Mouse (Mus musculus): ENCODE data around the gene Rngtt. TPM values are rescaled to one million over a fixed set of nuclear protein-coding genes. Genes with fewer than 3 reads are reported as not detected.

The Rngtt gene
- polyA plus RNA-seq, 1 experiment from 2014 or later: 11.0 TPM

DNA sequence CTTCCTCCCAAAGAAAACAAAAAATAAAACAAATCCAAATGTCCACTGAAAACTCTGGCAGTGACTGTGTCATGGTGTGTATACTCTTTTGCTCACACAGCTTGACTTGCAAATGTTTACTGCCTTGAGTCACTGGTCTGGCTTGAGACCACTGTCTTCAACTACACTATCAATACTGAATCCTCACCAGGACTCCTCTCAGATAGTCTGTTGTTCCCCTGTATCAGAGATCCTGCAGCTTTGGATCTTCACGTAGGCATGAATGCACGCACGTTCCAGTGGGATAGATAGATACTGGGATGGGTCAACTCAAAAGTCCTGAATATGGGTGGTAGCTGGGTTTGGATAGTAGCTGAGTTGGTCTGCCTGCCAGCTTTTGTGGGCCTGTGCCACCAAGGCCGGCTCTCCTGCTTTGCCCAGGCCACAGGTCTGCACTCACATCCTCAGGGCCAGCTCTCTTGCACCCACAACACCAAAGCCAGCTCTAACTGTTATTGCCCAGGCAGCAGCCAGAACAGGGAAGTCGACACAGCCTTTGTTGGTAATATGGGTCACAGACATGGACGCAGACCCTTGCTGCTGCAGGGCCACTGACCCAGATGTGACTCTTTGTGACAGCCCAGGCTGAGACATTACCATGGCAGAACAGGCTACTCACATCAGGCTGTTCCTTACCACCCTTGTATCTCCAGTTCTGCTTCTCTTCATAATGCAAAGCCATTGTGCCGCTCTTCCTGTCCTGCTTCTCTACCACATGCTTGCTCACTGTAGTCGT lies 168.1 kb downstream of the Rngtt start:
- POLR2A ChIA-PET: no interaction called here
- in situ Hi-C loops (cut with MboI; ENCODE audit: low pct_unique_long_range_greater_than_20kb): no loop called here
- CTCF ChIA-PET: no interaction called here

DNA sequence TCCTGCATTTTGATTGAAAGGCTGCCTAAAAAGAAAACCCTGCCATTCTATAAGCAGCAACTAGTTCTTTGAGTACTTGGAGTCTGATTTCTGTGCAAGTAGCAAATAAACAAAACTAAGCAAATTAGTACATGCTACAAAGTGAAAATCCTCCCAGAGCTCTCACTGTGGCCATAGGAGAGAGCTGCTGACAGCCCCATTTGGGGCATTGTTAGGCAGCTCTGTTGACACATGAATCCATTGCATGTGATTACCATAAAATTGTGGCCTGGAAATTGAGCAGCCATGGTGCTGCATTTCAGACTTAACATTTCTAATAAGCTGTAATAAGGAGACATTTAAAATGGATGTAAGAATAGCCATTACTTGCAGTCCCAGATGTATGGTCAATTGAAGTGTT lies 171.6 kb downstream of the Rngtt start:
- no peak for ATAC-seq
- POLR2A ChIA-PET: no interaction called here
- CTCF ChIA-PET: interaction anchor here (1.1 kb wide), 1 partner anchor 10 kb away, joined by 4 read pairs; no protein-coding TSS in a partner anchor
- no peak for TF ChIP-seq CTCF (IDR thresholded peaks at IDR 0.05)
- DNase-seq (ENCODE audit: low read depth, low spot score): no peak
- in situ Hi-C loops (cut with MboI; ENCODE audit: low pct_unique_long_range_greater_than_20kb): no loop called here
- H3K27me3 ChIP-seq: no peaks in the 10 kb centered on the region

More for the DNA sequence above, 168.1 kb downstream of the Rngtt start:
- ATAC-seq (no peak), DNase-seq (ENCODE audit: low read depth, low spot score) (no peak)
- no peak for TF ChIP-seq CTCF (IDR thresholded peaks at IDR 0.05)
- no peaks in the 10 kb centered on the region for H3K27me3 ChIP-seq

DNA sequence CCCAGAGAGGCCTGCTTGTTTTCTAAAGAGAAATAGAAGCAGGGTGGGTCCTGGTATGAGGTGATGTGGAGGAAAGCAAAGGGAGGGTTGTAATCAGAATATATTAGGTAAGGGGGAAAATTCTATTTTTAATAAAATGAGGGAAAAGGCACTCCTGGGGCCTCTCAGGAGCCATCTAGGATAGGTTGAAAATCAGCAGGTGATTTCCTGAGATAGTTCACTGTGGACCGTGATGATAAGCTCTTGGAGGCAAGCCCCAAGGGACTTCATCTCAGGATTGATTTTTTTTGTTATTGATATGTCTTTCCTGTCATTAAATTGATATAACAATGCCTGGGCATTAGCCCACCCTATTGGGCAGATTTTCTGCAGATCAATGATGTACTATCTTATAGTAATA lies 175.9 kb downstream of the Rngtt start:
- ChIA-PET POLR2A (no interaction called here), CTCF (no interaction called here)
- ATAC-seq (no peak), DNase-seq (ENCODE audit: low read depth, low spot score) (no peak)
- no peaks in the 10 kb centered on the region for H3K27me3 ChIP-seq
- TF ChIP-seq CTCF (IDR thresholded peaks at IDR 0.05): no peak
- in situ Hi-C loops (cut with MboI; ENCODE audit: low pct_unique_long_range_greater_than_20kb): no loop called here

DNA sequence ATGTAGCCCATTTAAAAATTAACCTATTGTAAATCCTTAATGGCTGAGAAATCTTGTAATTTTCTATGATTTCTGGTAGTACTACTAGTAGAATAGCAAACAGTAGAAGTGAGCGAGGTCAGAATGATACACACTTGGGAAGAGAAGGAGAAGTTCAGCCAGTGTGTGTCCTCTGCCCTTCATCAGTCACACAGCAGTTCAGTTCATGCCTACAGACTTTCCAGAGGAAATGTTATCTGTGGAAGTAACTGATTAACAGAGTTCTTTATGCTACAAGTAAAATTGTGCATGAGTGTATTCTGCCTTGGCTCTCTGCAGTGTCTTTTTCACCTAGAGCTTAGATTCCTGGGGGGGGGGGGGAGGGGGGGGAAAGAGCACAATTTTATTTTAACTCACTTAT lies 181.0 kb downstream of the Rngtt start:
- no peak for ATAC-seq
- in situ Hi-C loops (cut with MboI; ENCODE audit: low pct_unique_long_range_greater_than_20kb): no loop called here
- CTCF ChIA-PET: interaction anchor here (1.8 kb wide), 1 partner anchor 9 kb away, joined by 4 read pairs; no protein-coding TSS in a partner anchor

DNA sequence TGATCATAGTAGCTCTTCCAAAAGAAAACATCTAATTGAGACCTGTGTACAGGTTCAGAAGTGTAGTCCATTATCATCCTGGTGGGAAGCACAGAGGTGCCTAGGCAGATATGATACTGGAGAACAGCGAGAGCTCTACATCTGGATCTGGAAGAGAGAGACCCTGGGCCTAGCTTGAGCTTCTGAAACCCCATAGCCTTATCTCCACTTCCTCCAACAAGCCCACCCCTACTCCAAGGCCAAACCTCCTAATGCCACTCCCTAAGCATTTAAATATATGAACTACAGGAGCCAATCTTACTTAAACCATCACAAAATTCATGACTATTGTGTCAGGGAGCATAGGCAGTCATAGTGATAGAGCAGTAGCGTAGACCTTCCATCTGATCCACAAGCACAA lies 184.3 kb downstream of the Rngtt start:
- in situ Hi-C loops (cut with MboI; ENCODE audit: low pct_unique_long_range_greater_than_20kb): no loop called here
- no peak for DNase-seq (ENCODE audit: low read depth, low spot score)
- no peak for ATAC-seq
- H3K27me3 ChIP-seq: no peaks in the 10 kb centered on the region
- ChIA-PET POLR2A (no interaction called here), CTCF (no interaction called here)
- TF ChIP-seq CTCF (IDR thresholded peaks at IDR 0.05): no peak

More for the DNA sequence above, 181.0 kb downstream of the Rngtt start:
- POLR2A ChIA-PET: no interaction called here
- H3K27me3 ChIP-seq: no peaks in the 10 kb centered on the region
- no peak for DNase-seq (ENCODE audit: low read depth, low spot score)
- no peak for TF ChIP-seq CTCF (IDR thresholded peaks at IDR 0.05)

DNA sequence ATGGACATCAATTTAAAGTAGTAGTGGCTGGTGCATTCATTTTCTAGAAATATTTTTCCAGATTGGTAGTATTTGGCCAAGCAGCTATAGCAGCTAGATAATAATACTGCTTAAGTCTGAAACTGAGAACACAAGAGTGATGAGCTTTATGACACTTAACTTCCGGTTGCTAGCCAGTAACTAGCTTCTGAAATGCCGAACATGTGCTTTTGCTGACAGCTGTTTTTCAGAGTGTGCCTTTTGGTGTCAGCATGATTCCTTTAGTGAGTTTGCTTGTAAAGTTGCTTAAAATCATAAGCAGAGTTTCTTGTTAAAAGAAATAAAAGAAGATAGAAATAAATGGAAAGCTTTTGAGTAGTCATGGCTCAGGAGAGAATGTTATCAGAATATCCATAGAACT lies 186.9 kb downstream of the Rngtt start:
- DNase-seq (ENCODE audit: low read depth, low spot score) (no peak), ATAC-seq (no peak)
- TF ChIP-seq CTCF (IDR thresholded peaks at IDR 0.05): no peak
- no peaks in the 10 kb centered on the region for H3K27me3 ChIP-seq
- CTCF ChIA-PET: interaction anchor here (1.4 kb wide), 1 partner anchor 12 kb away, joined by 3 read pairs; no protein-coding TSS in a partner anchor
- in situ Hi-C loops (cut with MboI; ENCODE audit: low pct_unique_long_range_greater_than_20kb): no loop called here
- POLR2A ChIA-PET: interaction anchor here (0.5 kb wide), 1 partner anchor 8 kb away, joined by 4 read pairs; no protein-coding TSS in a partner anchor

DNA sequence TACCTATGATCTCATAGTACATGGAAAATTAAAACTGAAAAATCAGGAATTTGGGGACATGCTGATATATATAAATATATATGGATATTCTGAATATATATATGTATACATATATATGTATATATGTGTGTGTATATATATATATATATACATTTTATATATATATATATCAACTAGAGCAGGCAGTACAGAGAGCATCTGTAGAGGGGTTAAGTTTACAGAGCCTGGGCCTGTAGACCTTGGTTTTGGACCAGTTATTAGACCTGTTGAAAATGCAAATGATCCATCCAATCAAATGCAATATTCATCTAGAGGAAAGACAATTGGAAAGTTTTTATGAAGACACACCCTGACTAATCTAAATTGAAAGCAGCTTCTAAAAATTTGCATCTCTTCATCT lies 187.5 kb downstream of the Rngtt start:
- in situ Hi-C loops (cut with MboI; ENCODE audit: low pct_unique_long_range_greater_than_20kb): no loop called here
- no peak for TF ChIP-seq CTCF (IDR thresholded peaks at IDR 0.05)
- no peaks in the 10 kb centered on the region for H3K27me3 ChIP-seq
- CTCF ChIA-PET: interaction anchor here (1.0 kb wide), 1 partner anchor 9 kb away, joined by 3 read pairs; no protein-coding TSS in a partner anchor
- ATAC-seq (no peak), DNase-seq (ENCODE audit: low read depth, low spot score) (no peak)
- POLR2A ChIA-PET: no interaction called here

DNA sequence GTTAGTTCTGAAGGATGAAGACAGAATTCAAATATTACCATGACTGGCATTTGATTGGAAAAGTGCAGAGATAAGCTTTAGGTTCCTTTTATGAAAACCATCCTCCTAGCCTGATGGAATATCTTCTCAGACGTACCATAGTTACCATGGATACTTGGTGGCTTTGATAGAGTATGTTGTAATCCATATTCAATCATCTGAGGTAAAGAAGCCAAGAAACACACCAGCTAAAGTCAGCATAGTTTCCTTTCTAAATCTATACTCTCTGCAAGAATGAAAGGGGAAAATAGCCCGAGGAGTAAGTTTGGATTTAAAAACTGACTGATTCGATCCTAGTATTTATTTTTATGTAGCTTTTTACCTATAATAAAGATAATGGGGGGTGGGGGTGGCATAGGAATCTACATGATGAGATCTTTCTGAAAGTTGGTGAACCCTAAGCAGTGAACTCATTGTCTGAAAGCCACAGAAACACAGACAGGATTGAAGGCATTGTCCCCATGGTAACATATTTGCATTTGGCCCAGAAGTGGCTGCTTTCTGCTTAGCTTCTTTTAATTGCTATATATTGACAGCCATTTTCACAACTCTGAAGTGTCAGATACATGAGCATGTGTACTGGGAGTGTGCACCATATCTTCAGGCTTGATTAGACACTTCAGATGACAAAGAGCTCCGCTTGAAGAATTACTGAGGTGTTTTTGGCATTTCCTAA lies 188.2 kb downstream of the Rngtt start:
- DNase-seq (ENCODE audit: low read depth, low spot score) (no peak), ATAC-seq (no peak)
- CTCF ChIA-PET: interaction anchor here (1.0 kb wide), 1 partner anchor 9 kb away, joined by 3 read pairs; no protein-coding TSS in a partner anchor
- H3K27me3 ChIP-seq: no peaks in the 10 kb centered on the region
- no peak for TF ChIP-seq CTCF (IDR thresholded peaks at IDR 0.05)
- in situ Hi-C loops (cut with MboI; ENCODE audit: low pct_unique_long_range_greater_than_20kb): no loop called here
- POLR2A ChIA-PET: no interaction called here

DNA sequence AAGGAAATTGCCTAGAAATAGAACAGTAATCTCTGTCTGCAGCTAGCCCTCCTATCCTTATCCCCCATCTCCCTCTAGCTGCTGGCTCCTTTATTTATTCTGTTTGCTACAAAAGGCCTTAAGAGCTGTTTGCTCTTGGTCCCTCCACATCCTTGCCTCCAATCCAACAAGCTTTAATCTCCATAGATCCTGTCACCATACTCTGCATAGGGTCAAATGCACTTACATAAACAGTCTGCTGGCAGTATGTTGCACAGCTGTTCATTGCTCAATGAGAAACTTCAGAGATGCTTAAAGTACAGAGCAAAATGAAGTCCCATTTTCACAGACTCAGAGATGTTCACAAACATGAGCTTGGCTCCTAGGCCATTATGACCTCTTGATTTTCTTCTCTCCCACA lies 196.5 kb downstream of the Rngtt start:
- CTCF ChIA-PET: interaction anchor here (1.1 kb wide), 1 partner anchor 9 kb away, joined by 3 read pairs; no protein-coding TSS in a partner anchor
- DNase-seq (ENCODE audit: low read depth, low spot score): no peak
- POLR2A ChIA-PET: no interaction called here
- H3K27me3 ChIP-seq: no peaks in the 10 kb centered on the region
- ATAC-seq: no peak
- no peak for TF ChIP-seq CTCF (IDR thresholded peaks at IDR 0.05)
- in situ Hi-C loops (cut with MboI; ENCODE audit: low pct_unique_long_range_greater_than_20kb): no loop called here

DNA sequence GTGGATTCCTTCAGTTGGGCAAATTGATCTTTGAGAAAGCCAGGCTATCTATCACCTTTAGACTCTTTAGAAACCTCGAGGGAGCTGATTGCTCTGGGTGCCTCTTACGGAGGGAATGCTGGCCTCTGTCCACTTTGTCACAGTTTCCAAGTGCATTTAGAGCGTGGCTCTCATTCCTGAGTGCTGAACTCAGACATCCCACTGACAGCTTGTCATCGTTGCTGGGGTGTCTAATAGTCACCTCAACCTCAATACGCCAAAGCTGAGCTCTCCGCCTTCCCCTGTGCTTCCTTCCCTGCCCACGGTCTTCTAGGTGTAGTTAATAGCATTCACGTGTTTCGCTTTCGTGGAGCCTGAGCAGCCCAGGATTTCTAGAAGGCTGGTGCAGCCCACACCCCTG lies 200.4 kb downstream of the Rngtt start:
- no peak for ATAC-seq

DNA sequence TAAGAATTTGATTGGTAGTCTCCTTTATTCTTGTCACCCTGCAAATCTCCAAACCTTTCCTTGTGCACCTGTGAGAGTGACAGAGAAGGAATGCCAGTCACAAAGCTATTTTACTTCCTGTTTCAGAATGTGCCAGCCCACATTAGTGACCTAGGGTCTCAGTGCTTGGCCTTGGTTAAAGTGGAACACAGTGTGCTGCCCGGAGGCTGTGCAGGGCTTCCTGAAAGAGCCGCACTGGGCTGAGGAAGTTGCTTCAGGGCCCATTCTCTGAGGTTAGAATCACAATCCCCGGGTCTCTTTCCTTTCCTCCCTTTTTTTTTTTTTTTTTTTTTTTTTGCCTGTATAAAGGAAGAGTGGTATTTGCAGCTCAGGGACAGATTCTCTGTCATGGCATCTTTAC lies 203.3 kb downstream of the Rngtt start:
- DNase-seq (ENCODE audit: low read depth, low spot score) (no peak), ATAC-seq (no peak)
- ChIA-PET CTCF (no interaction called here), POLR2A (no interaction called here)
- no peaks in the 10 kb centered on the region for H3K27me3 ChIP-seq
- TF ChIP-seq CTCF (IDR thresholded peaks at IDR 0.05): no peak
- in situ Hi-C loops (cut with MboI; ENCODE audit: low pct_unique_long_range_greater_than_20kb): no loop called here

More for the DNA sequence above, 200.4 kb downstream of the Rngtt start:
- in situ Hi-C loops (cut with MboI; ENCODE audit: low pct_unique_long_range_greater_than_20kb): no loop called here
- no peak for TF ChIP-seq CTCF (IDR thresholded peaks at IDR 0.05)
- POLR2A ChIA-PET: no interaction called here
- H3K27me3 ChIP-seq: no peaks in the 10 kb centered on the region
- CTCF ChIA-PET: no interaction called here
- no peak for DNase-seq (ENCODE audit: low read depth, low spot score)

All from Patski (cell line).